Mouse (Mus musculus): Measurements from ENCODE around the gene Mtmr4. TPM values are rescaled to one million over a fixed set of nuclear protein-coding genes. Genes with fewer than 3 reads are reported as not detected.

The Mtmr4 gene
- polyA plus RNA-seq, 1 experiment from 2014 or later, result 33.9 TPM

DNA sequence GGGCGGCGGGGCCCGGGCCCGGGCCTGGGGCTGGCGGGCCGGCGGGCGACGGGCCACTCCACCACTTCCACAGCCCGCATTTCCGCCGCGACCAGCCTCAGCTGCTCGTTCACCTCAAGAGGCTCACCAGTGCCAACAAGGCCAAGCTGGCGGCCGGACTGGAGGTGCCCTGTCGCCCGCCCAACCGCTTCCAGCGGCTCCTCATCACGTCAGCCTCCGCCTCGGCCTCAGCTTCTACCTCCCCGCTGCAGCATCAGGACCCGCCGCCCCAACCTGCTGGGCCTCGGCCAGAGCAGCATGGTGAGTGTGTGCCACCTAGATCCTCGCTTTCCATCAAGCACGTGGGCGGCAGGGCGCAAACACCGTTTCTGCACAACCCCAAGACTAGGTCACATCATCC, 25.6 kb downstream of the Mtmr4 start:
- no peak for ATAC-seq (ENCODE audit: low read depth)
- 94% methylated on average over 32 of the region's 32 CpGs for WGBS
- H3K36me3 ChIP-seq (ENCODE audit: control insufficient read depth, insufficient read depth, low read length), result peaks cover 51% of the 10 kb centered on the region
- no peaks in the 10 kb centered on the region for H3K27me3 ChIP-seq (ENCODE audit: control insufficient read depth, insufficient read depth, low read depth, low read length)
- peaks cover 8% of the 10 kb centered on the region for H3K9me3 ChIP-seq (ENCODE audit: control insufficient read depth, low read length)
- no peak overlapping the region for H3K4me3 ChIP-seq (ENCODE audit: low read length)
- no peaks in the 10 kb centered on the region for H3K4me1 ChIP-seq (replicated peaks; ENCODE audit: control insufficient read depth, insufficient read depth, low read length)
- no peak overlapping the region for H3K9ac ChIP-seq (ENCODE audit: low read length)
- no peak overlapping the region; the same call in 1 of the 2 replicates for H3K27ac ChIP-seq (ENCODE audit: low read length)
- H3K4me2 ChIP-seq (ENCODE audit: low read depth, low read length), result no peak overlapping the region

DNA sequence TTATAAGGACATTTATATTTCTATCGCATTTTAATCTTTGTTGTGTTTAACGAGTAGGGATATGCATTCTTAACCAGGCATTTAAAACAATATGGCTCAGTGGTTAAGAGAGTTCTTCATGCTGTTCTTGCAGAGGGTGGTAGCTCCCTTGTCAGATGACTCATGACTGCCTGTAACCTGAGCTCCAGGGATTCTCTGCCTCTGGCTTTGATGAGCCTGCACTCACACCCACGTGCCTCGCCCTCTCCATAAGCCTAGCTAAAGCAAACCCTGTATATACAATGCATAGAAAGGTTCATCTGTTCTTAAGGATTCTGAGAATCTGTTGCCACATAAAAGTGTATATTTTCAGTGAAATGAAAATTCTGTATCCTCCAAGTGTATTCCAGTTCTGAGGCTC, 31.2 kb downstream of the Mtmr4 start:
- no peaks in the 10 kb centered on the region for H3K9me3 ChIP-seq (ENCODE audit: control insufficient read depth, low read length)
- H3K4me2 ChIP-seq (ENCODE audit: low read depth, low read length), result no peak overlapping the region
- H3K4me3 ChIP-seq (ENCODE audit: low read length), result no peak overlapping the region
- ATAC-seq (ENCODE audit: low read depth), result no peak
- no peaks in the 10 kb centered on the region for H3K4me1 ChIP-seq (replicated peaks; ENCODE audit: control insufficient read depth, insufficient read depth, low read length)
- no peaks in the 10 kb centered on the region for H3K27me3 ChIP-seq (ENCODE audit: control insufficient read depth, insufficient read depth, low read depth, low read length)
- peaks cover 11% of the 10 kb centered on the region; the same call in 1 of the 2 replicates for H3K36me3 ChIP-seq (ENCODE audit: control insufficient read depth, insufficient read depth, low read length)
- no peak overlapping the region for H3K9ac ChIP-seq (ENCODE audit: low read length)
- WGBS, result 76% methylated on average over 4 of the region's 4 CpGs
- H3K27ac ChIP-seq (ENCODE audit: low read length), result no peak overlapping the region

GRCm38 (mm10) chr11:87629859-87630258, 37.9 kb downstream of the Mtmr4 start:
- 19% methylated on average over 10 of the region's 10 CpGs for WGBS
- 0 out of 2 replicates have a peak, but pooled peaks have one; percentile 47 for ATAC-seq (ENCODE audit: low read depth)
- H3K4me3 ChIP-seq (ENCODE audit: low read length), result no peak overlapping the region
- H3K9me3 ChIP-seq (ENCODE audit: control insufficient read depth, low read length), result no peaks in the 10 kb centered on the region
- H3K4me2 ChIP-seq (ENCODE audit: low read depth, low read length), result no peak overlapping the region
- no peaks in the 10 kb centered on the region for H3K36me3 ChIP-seq (ENCODE audit: control insufficient read depth, insufficient read depth, low read length)
- no peak overlapping the region for H3K9ac ChIP-seq (ENCODE audit: low read length)
- no peaks in the 10 kb centered on the region for H3K4me1 ChIP-seq (replicated peaks; ENCODE audit: control insufficient read depth, insufficient read depth, low read length)
- no peaks in the 10 kb centered on the region for H3K27me3 ChIP-seq (ENCODE audit: control insufficient read depth, insufficient read depth, low read depth, low read length)
- no peak overlapping the region for H3K27ac ChIP-seq (ENCODE audit: low read length)

- no peaks in the 10 kb centered on the region for H3K36me3 ChIP-seq (ENCODE audit: control insufficient read depth, insufficient read depth, low read length)
Measured at GRCm38 (mm10) chr11:87638793-87639192, 46.8 kb downstream of the Mtmr4 start.

DNA sequence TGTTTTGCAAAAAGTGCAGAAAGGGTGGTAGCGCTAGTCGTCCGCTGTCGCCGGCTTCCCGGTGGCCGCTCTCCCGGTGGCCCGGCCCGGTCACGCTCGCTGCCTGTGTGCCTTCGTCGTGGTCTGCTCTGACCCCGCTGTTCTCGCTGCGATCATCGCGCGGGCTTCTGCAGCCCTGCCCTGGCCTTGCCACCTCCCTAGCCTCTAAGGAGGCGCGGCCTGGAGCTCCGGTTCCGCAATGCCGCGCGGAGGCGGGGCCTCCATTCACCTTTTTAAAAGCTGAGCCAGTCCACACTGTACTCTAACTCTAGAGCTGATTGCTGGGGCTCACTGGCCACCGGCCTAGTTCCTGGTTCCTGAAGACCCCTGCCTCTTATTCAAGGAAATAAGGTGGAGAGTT, 47.2 kb downstream of the Mtmr4 start:
- peak overlapping the region; percentile 81 for H3K4me2 ChIP-seq (ENCODE audit: low read depth, low read length)
- peak; percentile 96 for ATAC-seq (ENCODE audit: low read depth)
- no peaks in the 10 kb centered on the region for H3K27me3 ChIP-seq (ENCODE audit: control insufficient read depth, insufficient read depth, low read depth, low read length)
- peak overlapping the region; percentile 82 for H3K9ac ChIP-seq (ENCODE audit: low read length)
- H3K27ac ChIP-seq (ENCODE audit: low read length), result no peak overlapping the region
- peaks cover 2% of the 10 kb centered on the region; the same call in 1 of the 2 replicates for H3K4me1 ChIP-seq (replicated peaks; ENCODE audit: control insufficient read depth, insufficient read depth, low read length)
- peak overlapping the region; percentile 52 for H3K4me3 ChIP-seq (ENCODE audit: low read length)
- H3K36me3 ChIP-seq (ENCODE audit: control insufficient read depth, insufficient read depth, low read length), result no peaks in the 10 kb centered on the region
- H3K9me3 ChIP-seq (ENCODE audit: control insufficient read depth, low read length), result no peaks in the 10 kb centered on the region
- 2% methylated on average over 29 of the region's 29 CpGs for WGBS

More at GRCm38 (mm10) chr11:87638793-87639192, 46.8 kb downstream of the Mtmr4 start:
- Histone ChIP-seq H3K4me3 (ENCODE audit: low read length) (peak overlapping the region; percentile 52), H3K4me2 (ENCODE audit: low read depth, low read length) (peak overlapping the region; percentile 81), H3K4me1 (replicated peaks; ENCODE audit: control insufficient read depth, insufficient read depth, low read length) (peaks cover 2% of the 10 kb centered on the region; the same call in 1 of the 2 replicates), H3K9me3 (ENCODE audit: control insufficient read depth, low read length) (no peaks in the 10 kb centered on the region), H3K27me3 (ENCODE audit: control insufficient read depth, insufficient read depth, low read depth, low read length) (no peaks in the 10 kb centered on the region), H3K27ac (ENCODE audit: low read length) (no peak overlapping the region), H3K9ac (ENCODE audit: low read length) (peak overlapping the region; percentile 82)
- WGBS, result 15% methylated on average over 2 of the region's 2 CpGs
- ATAC-seq (ENCODE audit: low read depth), result peak; percentile 28; the same call in 1 of the 2 replicates

DNA sequence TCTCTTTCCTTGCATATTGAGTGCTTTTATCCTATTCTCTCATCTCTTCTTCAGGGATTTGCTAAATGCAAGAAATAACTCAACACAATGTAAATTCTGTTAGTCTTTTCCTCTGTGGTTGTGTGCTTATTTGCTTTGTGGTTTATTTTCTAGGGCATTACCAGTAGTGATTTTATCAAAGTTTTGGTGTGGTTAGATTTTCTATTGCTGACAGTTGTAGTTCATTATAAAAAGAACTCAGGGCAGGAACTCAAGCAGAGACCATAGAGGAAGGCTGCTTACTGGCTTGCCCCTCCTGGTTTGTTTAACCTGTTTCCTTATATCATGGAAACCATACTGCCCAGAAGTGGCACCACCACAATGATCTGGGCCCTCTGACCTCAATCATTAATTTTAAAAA, 50.9 kb downstream of the Mtmr4 start:
- Histone ChIP-seq H3K4me3 (ENCODE audit: low read length) (no peak overlapping the region), H3K36me3 (ENCODE audit: control insufficient read depth, insufficient read depth, low read length) (no peaks in the 10 kb centered on the region), H3K4me1 (replicated peaks; ENCODE audit: control insufficient read depth, insufficient read depth, low read length) (peaks cover 2% of the 10 kb centered on the region; the same call in 1 of the 2 replicates), H3K9ac (ENCODE audit: low read length) (no peak overlapping the region), H3K27me3 (ENCODE audit: control insufficient read depth, insufficient read depth, low read depth, low read length) (no peaks in the 10 kb centered on the region), H3K27ac (ENCODE audit: low read length) (no peak overlapping the region), H3K4me2 (ENCODE audit: low read depth, low read length) (no peak overlapping the region), H3K9me3 (ENCODE audit: control insufficient read depth, low read length) (no peaks in the 10 kb centered on the region)
- no peak for ATAC-seq (ENCODE audit: low read depth)

DNA sequence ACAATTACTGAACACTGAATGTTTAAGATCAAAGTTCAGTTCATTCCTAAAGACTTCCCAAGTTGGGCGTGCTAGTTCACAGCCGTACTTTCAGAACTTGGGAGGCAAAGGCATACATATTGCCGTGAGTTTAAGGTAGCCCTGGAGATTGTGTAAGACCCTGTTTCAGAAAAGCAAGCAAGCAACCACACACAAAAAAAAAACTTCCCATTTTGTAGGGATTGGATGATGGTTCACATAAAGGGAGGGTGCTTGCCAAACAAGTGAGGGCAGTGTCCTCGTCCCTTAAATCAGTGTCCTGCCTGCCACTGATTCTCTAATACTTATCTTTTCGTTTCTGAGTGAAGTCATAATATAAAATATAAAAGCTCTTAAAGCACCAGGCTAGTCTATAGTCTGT, 62.7 kb downstream of the Mtmr4 start:
- H3K27ac ChIP-seq (ENCODE audit: low read length), result no peak overlapping the region
- H3K9ac ChIP-seq (ENCODE audit: low read length), result no peak overlapping the region
- WGBS, result 67% methylated on average over 5 of the region's 5 CpGs
- H3K4me3 ChIP-seq (ENCODE audit: low read length), result no peak overlapping the region
- H3K36me3 ChIP-seq (ENCODE audit: control insufficient read depth, insufficient read depth, low read length), result no peaks in the 10 kb centered on the region
- H3K4me1 ChIP-seq (replicated peaks; ENCODE audit: control insufficient read depth, insufficient read depth, low read length), result peaks cover 2% of the 10 kb centered on the region; the same call in 1 of the 2 replicates
- no peak overlapping the region for H3K4me2 ChIP-seq (ENCODE audit: low read depth, low read length)
- H3K9me3 ChIP-seq (ENCODE audit: control insufficient read depth, low read length), result no peaks in the 10 kb centered on the region
- no peaks in the 10 kb centered on the region for H3K27me3 ChIP-seq (ENCODE audit: control insufficient read depth, insufficient read depth, low read depth, low read length)
- ATAC-seq (ENCODE audit: low read depth), result no peak

- no peaks in the 10 kb centered on the region for H3K27me3 ChIP-seq (ENCODE audit: control insufficient read depth, insufficient read depth, low read depth, low read length)
- no peaks in the 10 kb centered on the region for H3K9me3 ChIP-seq (ENCODE audit: control insufficient read depth, low read length)
- H3K36me3 ChIP-seq (ENCODE audit: control insufficient read depth, insufficient read depth, low read length), result no peaks in the 10 kb centered on the region
- peaks cover 2% of the 10 kb centered on the region; the same call in 1 of the 2 replicates for H3K4me1 ChIP-seq (replicated peaks; ENCODE audit: control insufficient read depth, insufficient read depth, low read length)
- no peak overlapping the region for H3K27ac ChIP-seq (ENCODE audit: low read length)
- ATAC-seq (ENCODE audit: low read depth), result no peak
- WGBS, result 46% methylated on average over 7 of the region's 7 CpGs
- H3K4me3 ChIP-seq (ENCODE audit: low read length), result no peak overlapping the region
- no peak overlapping the region for H3K9ac ChIP-seq (ENCODE audit: low read length)
- no peak overlapping the region for H3K4me2 ChIP-seq (ENCODE audit: low read depth, low read length)
Measured at GRCm38 (mm10) chr11:87659216-87659615, 67.3 kb downstream of the Mtmr4 start.

- Histone ChIP-seq H3K36me3 (ENCODE audit: control insufficient read depth, insufficient read depth, low read length) (no peaks in the 10 kb centered on the region), H3K4me2 (ENCODE audit: low read depth, low read length) (peak within 1 kb of the TSS; percentile 53), H3K4me1 (replicated peaks; ENCODE audit: control insufficient read depth, insufficient read depth, low read length) (peaks cover 2% of the 10 kb centered on the region; the same call in 1 of the 2 replicates), H3K9me3 (ENCODE audit: control insufficient read depth, low read length) (no peaks in the 10 kb centered on the region), H3K27ac (ENCODE audit: low read length) (peak within 1 kb of the TSS; percentile 78), H3K4me3 (ENCODE audit: low read length) (peak within 1 kb of the TSS; percentile 54), H3K9ac (ENCODE audit: low read length) (peak within 1 kb of the TSS; percentile 63), H3K27me3 (ENCODE audit: control insufficient read depth, insufficient read depth, low read depth, low read length) (no peaks in the 10 kb centered on the region)
- WGBS, result 0% methylated on average over 8 of the region's 8 CpGs
- ATAC-seq (ENCODE audit: low read depth), result peak; percentile 96
Measured at GRCm38 (mm10) chr11:87662407-87662806, 70.4 kb downstream of the Mtmr4 start, which contains the start of gene Rnf43. Rnf43 (plus strand) TSS chr11:87662722.
